Mouse (Mus musculus): ENCODE data around the gene Phactr4. TPM values are rescaled to one million over a fixed set of nuclear protein-coding genes. Genes with fewer than 3 reads are reported as not detected.
A peak's percentile ranks its signal among the peaks of the same experiment; 100 is the strongest.

Phactr4 gene
- polyA plus RNA-seq, 1 experiment: 11.3 TPM

DNA sequence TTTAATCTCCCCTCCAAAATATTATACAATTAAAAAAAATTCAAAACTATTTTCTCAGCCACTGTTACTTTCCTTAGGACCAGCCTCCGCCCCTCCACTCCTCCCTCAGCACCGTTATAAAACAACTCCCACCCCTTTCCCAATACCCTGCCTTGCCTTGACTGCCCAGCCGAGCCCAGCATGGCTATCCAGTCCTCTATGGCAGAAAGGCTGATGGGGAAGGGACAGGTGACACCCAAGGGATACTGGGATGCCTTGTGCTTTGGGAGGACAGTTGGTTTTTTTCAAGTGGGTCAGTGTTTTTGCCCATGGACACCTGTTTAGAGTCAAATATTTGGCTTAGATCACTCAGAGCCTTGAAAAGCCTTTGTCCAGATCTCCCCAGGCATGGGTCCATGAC lies 90.3 kb downstream of the Phactr4 start:
- Histone ChIP-seq H3K4me3 (ENCODE audit: control insufficient read depth, insufficient read depth, low read length) (no peak overlapping the region), H3K4me1 (replicated peaks; ENCODE audit: control insufficient read depth, insufficient read depth, low read length) (peaks cover 6% of the 10 kb centered on the region), H3K27ac (ENCODE audit: control insufficient read depth, insufficient read depth, low read length) (no peak overlapping the region), H3K27me3 (ENCODE audit: control insufficient read depth, insufficient read depth, low read length) (no peaks in the 10 kb centered on the region), H3K36me3 (ENCODE audit: control insufficient read depth, insufficient read depth, low read length) (peaks cover 23% of the 10 kb centered on the region)
- WGBS: 96% methylated on average over 3 of the region's 3 CpGs
- no peak for DNase-seq
- TF ChIP-seq POLR2A (IDR thresholded peaks at IDR 0.05; ENCODE audit: control insufficient read depth, extremely low read depth, insufficient read depth, low read length, poor library complexity) (no peak), CTCF (IDR thresholded peaks at IDR 0.05; ENCODE audit: borderline replicate concordance, control insufficient read depth, extremely low read depth, insufficient read depth, low read length, poor library complexity) (no peak)

DNA sequence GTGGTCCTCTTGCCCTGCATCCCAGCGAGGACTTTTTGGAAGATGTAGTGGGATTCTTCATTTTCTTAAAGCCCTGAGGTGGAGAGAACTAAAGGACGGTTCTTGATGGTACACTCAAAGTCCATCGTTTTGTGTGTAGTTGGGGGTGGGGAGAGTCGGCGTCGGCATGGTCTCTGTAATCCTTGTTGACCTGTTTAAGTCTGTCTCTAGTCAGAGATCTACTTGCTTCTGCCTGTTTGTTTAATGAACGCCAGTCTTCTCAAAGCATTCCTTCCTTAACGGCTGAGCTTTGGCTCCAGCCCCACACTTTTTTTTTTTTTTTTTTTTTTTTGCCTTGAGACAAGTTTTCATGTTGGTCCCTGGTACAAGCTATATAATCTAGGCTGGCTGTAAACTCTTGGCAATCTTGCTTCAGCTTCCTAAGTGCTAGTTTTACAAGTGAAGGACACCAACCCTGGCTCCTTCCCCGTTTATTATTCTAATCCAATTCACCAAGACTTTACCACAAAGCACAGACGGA lies 92.4 kb downstream of the Phactr4 start:
- TF ChIP-seq CTCF (IDR thresholded peaks at IDR 0.05; ENCODE audit: borderline replicate concordance, control insufficient read depth, extremely low read depth, insufficient read depth, low read length, poor library complexity) (no peak), POLR2A (IDR thresholded peaks at IDR 0.05; ENCODE audit: control insufficient read depth, extremely low read depth, insufficient read depth, low read length, poor library complexity) (no peak)
- no peak for DNase-seq
- 19% methylated on average over 10 of the region's 10 CpGs for WGBS

DNA sequence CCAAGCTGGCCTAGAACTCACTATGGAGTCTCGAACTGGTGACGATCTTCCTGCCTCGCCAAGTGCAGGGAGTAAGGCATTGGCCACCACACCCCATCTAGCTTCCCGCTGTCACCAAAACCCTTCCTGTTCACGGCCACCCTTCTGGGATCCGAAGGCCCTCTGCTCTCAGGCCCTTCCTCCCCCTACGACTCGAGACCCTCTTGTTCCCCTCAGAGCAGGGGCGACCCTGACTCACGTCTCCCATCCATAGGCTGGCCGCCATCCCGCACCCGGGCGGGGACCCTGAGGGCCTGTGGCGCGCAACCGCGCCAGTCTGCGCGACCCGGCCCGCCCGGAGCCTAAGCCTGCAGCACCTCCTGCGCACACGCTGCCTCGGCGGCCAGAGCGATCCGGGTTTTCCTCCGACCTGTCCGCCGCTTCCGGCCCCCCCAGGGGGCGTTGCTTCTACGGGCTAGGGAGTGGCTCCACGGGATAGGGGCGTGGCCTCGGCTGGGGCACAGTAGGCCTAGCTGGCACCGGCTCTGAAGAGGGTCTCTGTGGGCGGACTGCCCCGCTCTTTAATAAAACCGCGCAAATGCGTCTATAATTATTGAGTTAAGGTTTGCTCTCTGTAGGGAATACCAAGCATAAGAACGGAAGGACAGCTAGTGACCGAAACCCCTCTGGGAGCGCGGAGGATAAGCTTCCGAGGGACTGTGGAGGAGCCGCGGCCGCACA lies 93.0 kb downstream of the Phactr4 start, which contains the start of gene Trnau1ap:
Gene Trnau1ap, minus strand, starts transcription at position 424 of the 720 bp plus-strand sequence.
- TF ChIP-seq POLR2A (IDR thresholded peaks at IDR 0.05; ENCODE audit: control insufficient read depth, extremely low read depth, insufficient read depth, low read length, poor library complexity) (peak; percentile 55; the same call in 1 of the 2 replicates), CTCF (IDR thresholded peaks at IDR 0.05; ENCODE audit: borderline replicate concordance, control insufficient read depth, extremely low read depth, insufficient read depth, low read length, poor library complexity) (0 out of 2 replicates have a peak, but pooled peaks have one; percentile 38)
- Histone ChIP-seq H3K36me3 (ENCODE audit: control insufficient read depth, insufficient read depth, low read length) (peaks cover 19% of the 10 kb centered on the region), H3K27me3 (ENCODE audit: control insufficient read depth, insufficient read depth, low read length) (no peaks in the 10 kb centered on the region), H3K4me3 (ENCODE audit: control insufficient read depth, insufficient read depth, low read length) (peak within 1 kb of the TSS; percentile 69), H3K4me1 (replicated peaks; ENCODE audit: control insufficient read depth, insufficient read depth, low read length) (peaks cover 6% of the 10 kb centered on the region), H3K27ac (ENCODE audit: control insufficient read depth, insufficient read depth, low read length) (no peak within 1 kb of the TSS)
- 1% methylated on average over 52 of the region's 52 CpGs for WGBS
- peak; percentile 90 for DNase-seq

More for the DNA sequence above, 92.4 kb downstream of the Phactr4 start:
- Histone ChIP-seq H3K27me3 (ENCODE audit: control insufficient read depth, insufficient read depth, low read length) (no peaks in the 10 kb centered on the region), H3K4me1 (replicated peaks; ENCODE audit: control insufficient read depth, insufficient read depth, low read length) (peaks cover 6% of the 10 kb centered on the region), H3K4me3 (ENCODE audit: control insufficient read depth, insufficient read depth, low read length) (peak overlapping the region; percentile 69), H3K36me3 (ENCODE audit: control insufficient read depth, insufficient read depth, low read length) (peaks cover 23% of the 10 kb centered on the region), H3K27ac (ENCODE audit: control insufficient read depth, insufficient read depth, low read length) (no peak overlapping the region)

DNA sequence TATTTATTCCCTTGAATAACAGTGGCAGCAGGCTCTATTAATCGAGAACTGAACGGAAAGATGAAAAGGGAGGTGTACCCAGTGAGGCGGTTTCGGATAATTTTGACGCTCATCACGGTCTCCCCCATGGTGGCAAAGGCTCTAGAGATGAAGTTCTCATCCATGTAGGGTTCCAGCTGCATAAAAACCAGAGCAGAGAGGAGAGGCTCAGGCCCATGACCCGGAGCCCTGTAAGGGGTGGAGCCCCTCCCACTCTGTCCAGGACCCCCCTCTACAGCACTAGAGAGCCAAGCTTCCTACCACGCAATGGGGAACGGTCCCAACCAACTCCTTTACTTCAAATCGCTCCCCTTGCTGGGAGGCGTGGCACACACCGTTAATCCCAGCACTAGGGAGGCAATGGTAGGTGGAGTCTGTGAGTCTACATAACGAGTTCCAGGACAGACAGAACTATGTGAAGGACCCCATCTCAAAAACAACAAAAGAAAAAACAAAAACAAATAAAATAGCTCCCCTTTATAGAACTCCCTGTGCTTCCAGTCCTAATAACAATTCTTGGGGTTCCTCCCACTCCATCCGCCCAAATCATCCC lies 93.8 kb downstream of the Phactr4 start:
- DNase-seq: no peak
- Histone ChIP-seq H3K36me3 (ENCODE audit: control insufficient read depth, insufficient read depth, low read length) (peaks cover 12% of the 10 kb centered on the region; the same call in 1 of the 2 replicates), H3K27me3 (ENCODE audit: control insufficient read depth, insufficient read depth, low read length) (no peaks in the 10 kb centered on the region), H3K4me1 (replicated peaks; ENCODE audit: control insufficient read depth, insufficient read depth, low read length) (peaks cover 6% of the 10 kb centered on the region), H3K27ac (ENCODE audit: control insufficient read depth, insufficient read depth, low read length) (no peak overlapping the region), H3K4me3 (ENCODE audit: control insufficient read depth, insufficient read depth, low read length) (no peak overlapping the region)
- TF ChIP-seq POLR2A (IDR thresholded peaks at IDR 0.05; ENCODE audit: control insufficient read depth, extremely low read depth, insufficient read depth, low read length, poor library complexity) (no peak), CTCF (IDR thresholded peaks at IDR 0.05; ENCODE audit: borderline replicate concordance, control insufficient read depth, extremely low read depth, insufficient read depth, low read length, poor library complexity) (no peak)
- 80% methylated on average over 14 of the region's 14 CpGs for whole genome bisulfite sequencing

DNA sequence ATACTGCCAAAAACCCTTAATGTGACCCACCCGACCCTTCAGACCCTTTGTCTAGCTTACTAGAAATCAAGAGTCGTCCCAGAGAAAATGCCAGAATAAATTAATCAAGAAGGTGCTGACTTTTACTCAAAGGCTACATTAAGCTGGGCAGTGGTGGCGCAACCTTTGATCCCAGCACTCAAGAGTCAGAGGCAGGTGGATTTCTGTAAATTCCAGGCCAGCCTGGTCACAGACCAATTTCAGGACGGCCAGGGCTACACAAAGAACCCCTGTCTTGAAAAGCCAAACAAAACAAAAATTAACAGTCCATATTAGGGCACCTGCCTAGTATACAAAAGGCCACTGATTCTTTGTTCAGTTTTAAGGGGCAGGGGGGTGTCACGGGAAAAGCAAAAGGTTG lies 95.8 kb downstream of the Phactr4 start:
- Histone ChIP-seq H3K27ac (ENCODE audit: control insufficient read depth, insufficient read depth, low read length) (no peak overlapping the region), H3K36me3 (ENCODE audit: control insufficient read depth, insufficient read depth, low read length) (no peaks in the 10 kb centered on the region; the same call in 1 of the 2 replicates), H3K4me3 (ENCODE audit: control insufficient read depth, insufficient read depth, low read length) (no peak overlapping the region), H3K4me1 (replicated peaks; ENCODE audit: control insufficient read depth, insufficient read depth, low read length) (peaks cover 6% of the 10 kb centered on the region), H3K27me3 (ENCODE audit: control insufficient read depth, insufficient read depth, low read length) (no peaks in the 10 kb centered on the region)
- DNase-seq: no peak
- 93% methylated on average over 5 of the region's 5 CpGs for WGBS
- no peak for TF ChIP-seq POLR2A (IDR thresholded peaks at IDR 0.05; ENCODE audit: control insufficient read depth, extremely low read depth, insufficient read depth, low read length, poor library complexity)
- no peak for TF ChIP-seq CTCF (IDR thresholded peaks at IDR 0.05; ENCODE audit: borderline replicate concordance, control insufficient read depth, extremely low read depth, insufficient read depth, low read length, poor library complexity)

DNA sequence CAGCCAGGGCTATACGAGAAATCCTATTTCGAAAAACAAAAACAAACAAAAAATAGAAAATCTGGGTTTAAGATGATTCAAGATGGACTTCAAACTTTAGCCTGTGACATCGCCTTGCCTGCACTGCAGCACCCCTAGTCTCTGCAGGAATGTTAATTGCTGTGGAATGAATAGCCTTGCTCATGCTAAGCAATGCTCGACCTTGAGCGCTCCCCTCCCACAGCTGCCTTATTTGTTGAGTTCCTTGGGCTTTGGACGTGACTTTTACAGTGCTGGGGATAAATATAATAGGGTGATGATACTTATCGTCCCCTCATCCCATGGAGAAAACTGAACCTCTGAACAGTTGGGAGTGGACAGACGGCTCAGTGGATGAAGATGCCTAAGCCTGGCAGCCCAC lies 106.6 kb downstream of the Phactr4 start:
- no peak for DNase-seq
- Histone ChIP-seq H3K27ac (ENCODE audit: control insufficient read depth, insufficient read depth, low read length) (no peak overlapping the region), H3K27me3 (ENCODE audit: control insufficient read depth, insufficient read depth, low read length) (no peaks in the 10 kb centered on the region), H3K4me1 (replicated peaks; ENCODE audit: control insufficient read depth, insufficient read depth, low read length) (peaks cover 5% of the 10 kb centered on the region), H3K36me3 (ENCODE audit: control insufficient read depth, insufficient read depth, low read length) (peaks cover 30% of the 10 kb centered on the region), H3K4me3 (ENCODE audit: control insufficient read depth, insufficient read depth, low read length) (no peak overlapping the region)
- no peak for TF ChIP-seq POLR2A (IDR thresholded peaks at IDR 0.05; ENCODE audit: control insufficient read depth, extremely low read depth, insufficient read depth, low read length, poor library complexity)
- TF ChIP-seq CTCF (IDR thresholded peaks at IDR 0.05; ENCODE audit: borderline replicate concordance, control insufficient read depth, extremely low read depth, insufficient read depth, low read length, poor library complexity): no peak
- WGBS: 96% methylated on average over 8 of the region's 8 CpGs

Measured in thymus, adult 2 months (tissue).